Mouse (Mus musculus) heart, embryonic 11.5 days (tissue): ENCODE results near the gene Ankrd44. TPM values are rescaled to one million over a fixed set of nuclear protein-coding genes. Genes with fewer than 3 reads are reported as not detected.

Source experiments
- ATAC-seq: fragments of 200-750 bp; cut with Nextera tagmentation; replicated peaks from 2 replicates; pipeline ENCODE4 v1.8.0; 2017; ENCODE audit warnings: moderate library complexity; ENCODE audit not compliant: insufficient number of reproducible peaks, low FRiP score, low TSS enrichment
- H3K27ac ChIP-seq: fragments of 300-500 bp; sonication (generic); 2 replicates; pipeline ENCODE4 v1.5.1; 2014; ENCODE audit warnings: mild to moderate bottlenecking, low read depth, low read length
- H3K27me3 ChIP-seq: fragments of 300-500 bp; sonication (generic); 2 replicates; pipeline ENCODE4 v1.6.1; 2014; ENCODE audit warnings: mild to moderate bottlenecking, low read length, mixed read lengths; ENCODE audit not compliant: control insufficient read depth, insufficient read depth
- H3K36me3 ChIP-seq: fragments of 300-500 bp; sonication (generic); 2 replicates; pipeline ENCODE4 v1.6.1; 2014; ENCODE audit warnings: mild to moderate bottlenecking, low read length, moderate library complexity, mixed read lengths; ENCODE audit not compliant: control insufficient read depth, insufficient read depth
- H3K4me1 ChIP-seq: fragments of 300-500 bp; sonication (generic); 2 replicates; pipeline ENCODE4 v1.6.1; 2014; ENCODE audit warnings: low read length; ENCODE audit not compliant: control insufficient read depth, insufficient read depth
- H3K4me2 ChIP-seq: fragments of 300-500 bp; sonication (generic); 2 replicates; pipeline ENCODE4 v1.6.1; 2014; ENCODE audit warnings: mild to moderate bottlenecking, moderate library complexity
- H3K4me3 ChIP-seq: fragments of 300-500 bp; sonication (generic); 2 replicates; pipeline ENCODE4 v1.5.1; 2014; ENCODE audit warnings: low read depth, low read length
- H3K9ac ChIP-seq: fragments of 300-500 bp; sonication (generic); 2 replicates; pipeline ENCODE4 v1.6.1; 2014; ENCODE audit warnings: mild to moderate bottlenecking, low read depth, low read length, moderate library complexity
- H3K9me3 ChIP-seq: fragments of 300-500 bp; sonication (generic); replicated peaks from 2 replicates; pipeline ENCODE4 v1.6.1; 2016; ENCODE audit warnings: low read length; ENCODE audit not compliant: control insufficient read depth
- WGBS: fragments of 180-500 bp; shearing (Covaris S2); extraction: QIAGEN DNeasy Blood & Tissue Kit; methylation state at CpG from one replicate; pipeline ENCODE4 v1.1.7; 2014; ENCODE audit not compliant: insufficient replicate concordance; 5-methylcytosine and 5-hydroxymethylcytosine counted together
- polyA plus RNA-seq: library from polyadenylated mRNA; unstranded; fragments of >200 nt; fragmentation: Nextera tagmentation; extraction: Ambion mirVana; gene quantifications from 2 replicates; pipeline ENCODE4 v1.2.1, GENCODE M21; 2014

Gene Ankrd44
- polyA plus RNA-seq, 1 experiment from 2014 or later: 11.1 TPM

DNA sequence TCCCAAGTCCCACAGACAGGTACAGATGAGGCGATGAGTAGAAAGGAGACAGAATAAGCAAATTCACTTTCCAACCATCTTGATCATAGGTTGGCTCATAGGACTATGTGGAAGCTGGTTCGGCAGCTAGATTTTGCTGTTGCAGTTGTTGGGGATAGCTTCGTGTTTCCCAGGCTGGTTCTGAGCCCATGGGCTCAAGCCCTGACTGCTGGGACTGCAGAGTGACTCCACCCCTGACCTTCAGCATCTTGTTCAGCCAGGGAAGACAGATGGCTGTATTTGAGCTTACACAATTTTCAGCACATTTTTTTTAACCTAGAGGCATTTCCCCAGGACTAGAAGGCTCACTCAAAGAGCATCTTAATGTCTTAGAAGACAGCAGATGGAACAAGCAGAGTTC, 237.7 kb downstream of the Ankrd44 start:
- no peaks in the 10 kb centered on the region; the same call in 1 of the 2 replicates for H3K9me3 ChIP-seq
- no peak overlapping the region for H3K4me3 ChIP-seq
- WGBS: 87% methylated on average over 3 of the region's 3 CpGs
- no peaks in the 10 kb centered on the region for H3K4me1 ChIP-seq
- H3K36me3 ChIP-seq: no peaks in the 10 kb centered on the region
- H3K27me3 ChIP-seq: no peaks in the 10 kb centered on the region
- H3K27ac ChIP-seq: no peak overlapping the region
- no peak overlapping the region for H3K4me2 ChIP-seq
- H3K9ac ChIP-seq: no peak overlapping the region
- no peak for ATAC-seq

GRCm38 (mm10) chr1:54684316-54684715, 241.9 kb downstream of the Ankrd44 start:
- Histone ChIP-seq H3K36me3 (no peaks in the 10 kb centered on the region), H3K27ac (no peak overlapping the region), H3K9ac (no peak overlapping the region), H3K9me3 (no peaks in the 10 kb centered on the region; the same call in 1 of the 2 replicates), H3K27me3 (no peaks in the 10 kb centered on the region), H3K4me1 (no peaks in the 10 kb centered on the region), H3K4me3 (no peak overlapping the region), H3K4me2 (no peak overlapping the region)
- WGBS: 66% methylated on average over 4 of the region's 4 CpGs
- no peak for ATAC-seq

DNA sequence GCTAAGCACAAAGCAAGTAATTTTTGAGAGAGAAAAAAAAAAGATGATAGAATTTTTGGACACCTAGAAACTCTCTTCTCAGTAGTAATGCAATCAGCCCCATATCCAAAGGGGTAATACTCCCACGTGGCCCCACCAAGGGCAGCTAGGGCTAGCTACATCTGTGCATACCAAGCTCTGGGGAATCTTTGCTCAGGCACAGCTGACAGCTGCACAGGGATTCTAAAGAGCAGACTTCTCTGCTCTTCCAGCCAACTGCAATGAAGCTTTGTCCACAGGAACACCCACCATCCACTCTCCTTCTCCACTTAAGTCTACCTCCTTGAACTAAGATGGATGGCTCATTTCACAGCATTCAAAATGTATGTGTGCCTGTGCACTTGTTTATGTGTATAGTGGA, 246.6 kb downstream of the Ankrd44 start:
- no peaks in the 10 kb centered on the region for H3K4me1 ChIP-seq
- H3K9me3 ChIP-seq: no peaks in the 10 kb centered on the region; the same call in 1 of the 2 replicates
- no peak for ATAC-seq
- H3K9ac ChIP-seq: no peak overlapping the region
- WGBS: 75% methylated on average over 1 of the region's 1 CpGs
- H3K27ac ChIP-seq: no peak overlapping the region
- H3K4me3 ChIP-seq: no peak overlapping the region
- H3K36me3 ChIP-seq: no peaks in the 10 kb centered on the region
- no peak overlapping the region for H3K4me2 ChIP-seq
- no peaks in the 10 kb centered on the region for H3K27me3 ChIP-seq

DNA sequence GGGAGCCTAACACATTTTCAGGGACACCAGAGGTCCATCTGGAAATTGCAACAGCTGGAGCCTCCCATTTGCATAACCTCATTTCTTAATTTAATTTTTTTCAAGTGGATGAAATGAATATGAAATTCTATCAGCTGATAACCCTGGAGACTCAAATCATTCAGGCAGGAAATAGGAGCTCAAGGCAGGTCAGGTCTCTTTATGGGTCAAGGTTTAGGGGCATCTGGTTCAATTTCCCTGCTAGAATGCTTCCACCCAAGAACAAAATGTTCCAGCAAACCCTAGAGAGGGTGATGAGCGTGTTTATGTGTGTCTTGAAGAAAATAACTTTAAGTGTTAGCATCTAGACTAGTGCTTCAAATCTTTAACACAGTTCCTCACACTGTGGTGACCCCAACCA, 248.2 kb downstream of the Ankrd44 start:
- ATAC-seq: no peak
- Histone ChIP-seq H3K4me3 (no peak overlapping the region), H3K27me3 (no peaks in the 10 kb centered on the region), H3K4me2 (no peak overlapping the region), H3K4me1 (no peaks in the 10 kb centered on the region), H3K36me3 (no peaks in the 10 kb centered on the region), H3K27ac (no peak overlapping the region), H3K9ac (no peak overlapping the region), H3K9me3 (no peaks in the 10 kb centered on the region)
- 76% methylated on average over 1 of the region's 1 CpGs for WGBS

- no peaks in the 10 kb centered on the region for H3K4me1 ChIP-seq
- H3K4me3 ChIP-seq: no peak overlapping the region
- no peaks in the 10 kb centered on the region for H3K36me3 ChIP-seq
- no peak overlapping the region for H3K9ac ChIP-seq
- H3K9me3 ChIP-seq: no peaks in the 10 kb centered on the region
- 77% methylated on average over 5 of the region's 5 CpGs for WGBS
- no peak overlapping the region for H3K4me2 ChIP-seq
- no peaks in the 10 kb centered on the region for H3K27me3 ChIP-seq
- no peak overlapping the region for H3K27ac ChIP-seq
- no peak for ATAC-seq
These were observed 250.7 kb downstream of the Ankrd44 start for GRCm38 (mm10) chr1:54675478-54675877.

- WGBS: 76% methylated on average over 2 of the region's 2 CpGs
- H3K27me3 ChIP-seq: no peaks in the 10 kb centered on the region
- H3K9me3 ChIP-seq: no peaks in the 10 kb centered on the region
- ATAC-seq: no peak
- H3K36me3 ChIP-seq: no peaks in the 10 kb centered on the region
- H3K4me1 ChIP-seq: no peaks in the 10 kb centered on the region
- no peak overlapping the region for H3K4me3 ChIP-seq
- H3K4me2 ChIP-seq: no peak overlapping the region
- no peak overlapping the region for H3K9ac ChIP-seq
- H3K27ac ChIP-seq: no peak overlapping the region
These were observed 258.2 kb downstream of the Ankrd44 start for GRCm38 (mm10) chr1:54667991-54668390.

- no peak overlapping the region for H3K27ac ChIP-seq
- no peaks in the 10 kb centered on the region for H3K9me3 ChIP-seq
- no peaks in the 10 kb centered on the region for H3K36me3 ChIP-seq
- no peak overlapping the region for H3K4me2 ChIP-seq
- no peak overlapping the region for H3K4me3 ChIP-seq
- WGBS: 57% methylated on average over 8 of the region's 8 CpGs
- H3K9ac ChIP-seq: no peak overlapping the region
- ATAC-seq: no peak
- H3K4me1 ChIP-seq: no peaks in the 10 kb centered on the region
- no peaks in the 10 kb centered on the region for H3K27me3 ChIP-seq
These were observed 260.4 kb downstream of the Ankrd44 start for GRCm38 (mm10) chr1:54665582-54666405.

- H3K4me3 ChIP-seq: no peak overlapping the region
- no peak overlapping the region for H3K9ac ChIP-seq
- H3K36me3 ChIP-seq: no peaks in the 10 kb centered on the region
- no peaks in the 10 kb centered on the region for H3K27me3 ChIP-seq
- H3K4me2 ChIP-seq: no peak overlapping the region
- H3K4me1 ChIP-seq: no peaks in the 10 kb centered on the region
- no peaks in the 10 kb centered on the region for H3K9me3 ChIP-seq
- no peak for ATAC-seq
- WGBS: 81% methylated on average over 4 of the region's 4 CpGs
- H3K27ac ChIP-seq: no peak overlapping the region
These were observed 261.1 kb downstream of the Ankrd44 start for GRCm38 (mm10) chr1:54665095-54665494.

- no peak overlapping the region for H3K4me2 ChIP-seq
- no peak for ATAC-seq
- H3K9me3 ChIP-seq: no peaks in the 10 kb centered on the region
- H3K36me3 ChIP-seq: no peaks in the 10 kb centered on the region; the same call in 1 of the 2 replicates
- WGBS: 82% methylated on average over 6 of the region's 6 CpGs
- no peaks in the 10 kb centered on the region for H3K4me1 ChIP-seq
- no peak overlapping the region for H3K4me3 ChIP-seq
- no peaks in the 10 kb centered on the region for H3K27me3 ChIP-seq
- H3K27ac ChIP-seq: no peak overlapping the region
- no peak overlapping the region for H3K9ac ChIP-seq
These were observed 265.5 kb downstream of the Ankrd44 start for GRCm38 (mm10) chr1:54660674-54661073.
